Comparison of ENCODE assay signal across 8 mouse cellular contexts in genomic region chr17:17623221-17623889, GRCm38 (mm10). TPM values are rescaled to one million over a fixed set of nuclear protein-coding genes. Genes with fewer than 3 reads are reported as not detected.
DNase-seq lines count a peak whose midpoint lies in the region; ATAC-seq and TF ChIP-seq lines count a peak whose summit lies in the region.

No protein-coding gene starts in this region.

- no peak for TF ChIP-seq POLR2A in thymus, adult 2 months (IDR thresholded peaks at IDR 0.05; ENCODE audit: control insufficient read depth, extremely low read depth, insufficient read depth, low read length, poor library complexity)

- no peaks in the 10 kb centered on the region; the same call in 1 of the 2 replicates for H3K36me3 ChIP-seq in erythroblast, embryonic 14.5 days (ENCODE audit: control insufficient read depth)
- no peaks in the 10 kb centered on the region for H3K36me3 ChIP-seq in thymus, adult 2 months (ENCODE audit: control insufficient read depth, insufficient read depth, low read length)
- no peaks in the 10 kb centered on the region for H3K36me3 ChIP-seq in liver, embryonic 12.5 days

- 2% methylated on average over 7 of the region's 7 CpGs for WGBS in thymus, adult 2 months
- 9% methylated on average over 7 of the region's 7 CpGs for WGBS in liver, embryonic 12.5 days (ENCODE audit: insufficient replicate concordance)

- peak overlapping the region; percentile 96 for H3K4me3 ChIP-seq in erythroblast, embryonic 14.5 days (replicated peaks)
- H3K4me3 ChIP-seq in thymus, adult 2 months (ENCODE audit: control insufficient read depth, insufficient read depth, low read length): peak overlapping the region; percentile 98
- peak overlapping the region; percentile 98 for H3K4me3 ChIP-seq in liver, embryonic 12.5 days

- no peak for ATAC-seq in erythroblast, adult 5-6 weeks (replicated peaks; ENCODE audit: low FRiP score, poor library complexity, severe bottlenecking)
- no peak for ATAC-seq in liver, embryonic 12.5 days
- no peak for ATAC-seq in megakaryocyte-erythroid progenitor cell, adult 5-6 weeks (replicated peaks; ENCODE audit: low FRiP score, low TSS enrichment, poor library complexity, severe bottlenecking)

- peaks cover 55% of the 10 kb centered on the region for H3K4me1 ChIP-seq in erythroblast, embryonic 14.5 days (ENCODE audit: control insufficient read depth)
- H3K4me1 ChIP-seq in thymus, adult 2 months (replicated peaks; ENCODE audit: control insufficient read depth, insufficient read depth, low read length): no peaks in the 10 kb centered on the region; the same call in 1 of the 2 replicates
- H3K4me1 ChIP-seq in liver, embryonic 12.5 days: peaks cover 38% of the 10 kb centered on the region

- no peak for TF ChIP-seq CTCF in thymus, adult 2 months (IDR thresholded peaks at IDR 0.05; ENCODE audit: borderline replicate concordance, control insufficient read depth, extremely low read depth, insufficient read depth, low read length, poor library complexity)

- no peaks in the 10 kb centered on the region for H3K9me3 ChIP-seq in erythroblast, embryonic 14.5 days (ENCODE audit: control insufficient read depth, low read length)
- H3K9me3 ChIP-seq in liver, embryonic 12.5 days (replicated peaks): no peaks in the 10 kb centered on the region

- peak overlapping the region; percentile 96 for H3K4me2 ChIP-seq in liver, embryonic 12.5 days

- no peak for DNase-seq in thymus, adult 2 months
- no peak for DNase-seq in thymus, adult 18-20 months
- DNase-seq in frontal cortex, postnatal 25 days (ENCODE audit: low spot score in 2 of 2): no peak
- no peak for DNase-seq in spleen, postnatal 36 days (ENCODE audit: low spot score in 2 of 2)

- no peaks in the 10 kb centered on the region for H3K27me3 ChIP-seq in erythroblast, embryonic 14.5 days (ENCODE audit: control insufficient read depth)
- H3K27me3 ChIP-seq in thymus, adult 2 months (ENCODE audit: control insufficient read depth, insufficient read depth, low read length): no peaks in the 10 kb centered on the region
- H3K27me3 ChIP-seq in liver, embryonic 12.5 days (replicated peaks): no peaks in the 10 kb centered on the region

- no peak overlapping the region for H3K27ac ChIP-seq in thymus, adult 2 months (ENCODE audit: control insufficient read depth, insufficient read depth, low read length)
- H3K27ac ChIP-seq in liver, embryonic 12.5 days: peak overlapping the region; percentile 99; the same call in 1 of the 2 replicates

- H3K9ac ChIP-seq in liver, embryonic 12.5 days: peak overlapping the region; percentile 94

RNA-seq across cellular contexts. Expression of gene Lnpep, which starts 1.5 kb away (rescaled TPM):
- 0.05 and 0.07 TPM in 2 replicates for polyA plus RNA-seq in erythroblast, embryonic 14.5 days (2012)
- 22.4 and 25.4 TPM in 2 replicates for total RNA-seq in erythroblast, adult 5-6 weeks (2015; ENCODE audit: low replicate concordance)
- total RNA-seq in erythroblast, adult 5-6 weeks (2017; ENCODE audit: low replicate concordance): 21.2 and 21.5 TPM in 2 replicates
- 18.9 and 19.4 TPM in 2 replicates for polyA plus RNA-seq in thymus, adult 2 months (2012; rRNA removed)
- 3.8 and 4.2 TPM in 2 replicates for polyA plus RNA-seq in liver, embryonic 12.5 days (2016; fragmentation: Nextera tagmentation; extraction: Ambion mirVana)
- 34.2 and 39.9 TPM in 2 replicates for total RNA-seq in megakaryocyte-erythroid progenitor cell, adult 5-6 weeks (2014; fragmentation: Nextera tagmentation)
- total RNA-seq in megakaryocyte-erythroid progenitor cell, adult 5-6 weeks (2017): 40.1 and 53.3 TPM in 2 replicates
